Mouse (Mus musculus) natural killer cell, adult 2 months (primary cell): ENCODE data around the gene Filip1.
A peak's percentile ranks its signal among the peaks of the same experiment; 100 is the strongest.

Experiments
- DNase-seq, 2 experiments: peaks; one replicate each; pipeline ENCODE4 v3.0.0; 2022; ENCODE audit warnings: low spot score in 2 of 2

The Filip1 gene

GRCm38 (mm10) chr9:79948376-79948775 lies 64.3 kb downstream of the Filip1 start:
- DNase-seq = no peak

GRCm38 (mm10) chr9:79947973-79948372 lies 64.7 kb downstream of the Filip1 start:
- DNase-seq = no peak

- DNase-seq = peak; percentile 16 to 45
These were observed 65.2 kb downstream of the Filip1 start for GRCm38 (mm10) chr9:79947414-79947813.

GRCm38 (mm10) chr9:79944872-79945271 lies 67.8 kb downstream of the Filip1 start:
- DNase-seq = no peak

GRCm38 (mm10) chr9:79943986-79944385 lies 68.7 kb downstream of the Filip1 start:
- DNase-seq = no peak

GRCm38 (mm10) chr9:79938416-79939206 lies 74.0 kb downstream of the Filip1 start:
- DNase-seq = no peak

- no peak for DNase-seq
These were observed 75.1 kb downstream of the Filip1 start for GRCm38 (mm10) chr9:79937570-79937969.

- no peak for DNase-seq
These were observed 80.1 kb downstream of the Filip1 start for GRCm38 (mm10) chr9:79932578-79932977.

- no peak for DNase-seq
These were observed 84.6 kb downstream of the Filip1 start for GRCm38 (mm10) chr9:79928092-79928491.

- DNase-seq = no peak
These were observed 85.3 kb downstream of the Filip1 start for GRCm38 (mm10) chr9:79927156-79927870.

GRCm38 (mm10) chr9:79926464-79927155 lies 86.0 kb downstream of the Filip1 start:
- DNase-seq = no peak

GRCm38 (mm10) chr9:79925950-79926349 lies 86.7 kb downstream of the Filip1 start:
- no peak for DNase-seq

- DNase-seq = no peak
These were observed 89.4 kb downstream of the Filip1 start for GRCm38 (mm10) chr9:79923262-79923661.

- no peak for DNase-seq
These were observed 90.2 kb downstream of the Filip1 start for GRCm38 (mm10) chr9:79922493-79922760.

- DNase-seq = no peak
These were observed 90.8 kb downstream of the Filip1 start for GRCm38 (mm10) chr9:79921701-79922492.

- DNase-seq = no peak
These were observed 92.1 kb downstream of the Filip1 start for GRCm38 (mm10) chr9:79920540-79920933.

- DNase-seq = no peak
These were observed 92.7 kb downstream of the Filip1 start for GRCm38 (mm10) chr9:79919750-79920539.

GRCm38 (mm10) chr9:79919303-79919721 lies 93.3 kb downstream of the Filip1 start:
- DNase-seq = peak; percentile 51 to 72

- DNase-seq = no peak
These were observed 94.1 kb downstream of the Filip1 start for GRCm38 (mm10) chr9:79918325-79919117.

GRCm38 (mm10) chr9:79914276-79914675 lies 98.4 kb downstream of the Filip1 start:
- no peak for DNase-seq
